Mouse (Mus musculus): Measurements from ENCODE around the gene Pkd1. TPM values are rescaled to one million over a fixed set of nuclear protein-coding genes. Genes with fewer than 3 reads are reported as not detected.

Pkd1 gene
- polyA plus RNA-seq, 1 experiment: 31.6 TPM

DNA sequence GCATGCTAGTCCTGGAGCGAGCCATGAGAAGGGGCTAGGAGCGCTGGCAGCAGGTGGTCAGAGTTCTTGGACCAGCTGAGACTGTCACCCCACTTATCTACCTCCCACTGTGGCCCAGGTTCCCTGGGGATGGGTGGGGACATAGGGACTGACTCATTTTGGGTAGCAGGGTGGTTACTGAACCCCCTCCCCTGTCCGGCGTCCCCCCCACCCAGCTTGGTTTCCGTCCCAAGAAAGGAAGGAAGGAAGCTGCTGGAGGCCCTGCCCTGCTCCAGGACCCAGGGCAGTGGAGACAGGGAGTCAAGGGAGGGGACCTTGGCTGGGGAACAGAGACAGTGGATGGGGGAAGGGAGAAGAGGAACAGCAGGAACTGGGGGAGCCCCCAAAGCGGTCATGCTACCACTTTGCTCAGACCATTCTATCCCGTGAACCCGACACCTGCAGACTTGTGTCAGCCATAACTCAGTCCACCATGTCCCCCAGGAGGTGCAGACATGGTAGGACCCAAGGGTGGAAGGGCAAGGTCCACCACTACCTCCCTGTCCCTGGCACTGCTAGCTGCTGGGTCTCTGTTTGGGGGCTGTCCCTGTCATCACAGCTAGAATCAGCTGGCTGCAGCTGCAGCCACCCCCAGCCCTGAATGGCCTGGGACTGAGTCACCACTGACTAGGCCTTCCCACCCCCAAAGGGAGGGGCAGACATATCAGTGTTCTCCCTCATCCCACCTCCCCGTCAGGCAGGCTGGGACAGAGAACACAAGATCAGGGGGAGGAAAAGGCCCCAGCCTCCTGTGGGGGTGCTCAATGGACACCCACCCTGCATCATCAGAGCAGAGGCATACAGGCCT, 95.5 kb downstream of the Pkd1 start:
- Histone ChIP-seq H3K4me3 (ENCODE audit: control insufficient read depth, low read depth, low read length) (no peak overlapping the region), H3K27ac (ENCODE audit: control insufficient read depth, insufficient read depth, low read depth, low read length) (peak overlapping the region; percentile 21; the same call in 1 of the 2 replicates), H3K27me3 (ENCODE audit: control insufficient read depth, insufficient read depth, low read length) (no peaks in the 10 kb centered on the region), H3K4me1 (ENCODE audit: control insufficient read depth, insufficient read depth, low read length) (peaks cover 13% of the 10 kb centered on the region), H3K36me3 (ENCODE audit: control insufficient read depth, insufficient read depth, low read length) (no peaks in the 10 kb centered on the region)
- TF ChIP-seq POLR2A (IDR thresholded peaks at IDR 0.05; ENCODE audit: control insufficient read depth, low read depth, low read length): no peak
- no peak for TF ChIP-seq CTCF (IDR thresholded peaks at IDR 0.05; ENCODE audit: control insufficient read depth, insufficient read depth, insufficient replicate concordance, low read depth, low read length)

DNA sequence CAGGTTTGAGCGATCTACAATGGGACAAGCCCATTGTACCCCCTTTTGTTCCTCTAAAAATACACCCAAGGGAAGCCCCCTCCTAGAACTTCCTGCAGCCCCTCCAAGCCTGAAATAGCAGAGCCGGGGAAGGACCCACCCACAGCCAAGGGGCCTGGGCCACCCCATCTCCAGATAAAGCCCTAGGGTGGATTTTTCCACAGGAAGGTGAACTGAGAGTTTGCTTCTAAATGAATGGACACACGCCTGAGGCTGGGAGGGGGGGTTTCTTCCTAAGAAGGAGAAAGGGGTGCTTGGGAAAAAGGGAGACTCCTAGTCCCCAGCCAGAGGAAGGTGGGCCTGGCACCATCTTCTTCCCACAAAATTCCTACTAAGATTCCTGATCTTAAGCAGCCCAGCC, 96.3 kb downstream of the Pkd1 start:
- Histone ChIP-seq H3K27ac (ENCODE audit: control insufficient read depth, insufficient read depth, low read depth, low read length) (no peak overlapping the region), H3K36me3 (ENCODE audit: control insufficient read depth, insufficient read depth, low read length) (no peaks in the 10 kb centered on the region), H3K27me3 (ENCODE audit: control insufficient read depth, insufficient read depth, low read length) (no peaks in the 10 kb centered on the region), H3K4me1 (ENCODE audit: control insufficient read depth, insufficient read depth, low read length) (peaks cover 15% of the 10 kb centered on the region), H3K4me3 (ENCODE audit: control insufficient read depth, low read depth, low read length) (no peak overlapping the region)
- no peak for TF ChIP-seq POLR2A (IDR thresholded peaks at IDR 0.05; ENCODE audit: control insufficient read depth, low read depth, low read length)
- TF ChIP-seq CTCF (IDR thresholded peaks at IDR 0.05; ENCODE audit: control insufficient read depth, insufficient read depth, insufficient replicate concordance, low read depth, low read length): no peak

Other genes with a start within 250 kb of the Pkd1 start
- gene Abca17, start 198.8 kb upstream of the Pkd1 start, polyA plus RNA-seq (2012; rRNA removed): 19.5 and 21.1 TPM in 2 replicates
- 5.1 and 7.9 TPM in 2 replicates for gene Abca3, start 197.9 kb upstream of the Pkd1 start, polyA plus RNA-seq (2012; rRNA removed)
- 65.0 and 68.5 TPM in 2 replicates for gene Rnps1, start 135.3 kb upstream of the Pkd1 start, polyA plus RNA-seq (2012; rRNA removed)
- 8.9 and 9.0 TPM in 2 replicates for gene Eci1, start 123.2 kb upstream of the Pkd1 start, polyA plus RNA-seq (2012; rRNA removed)
- 6.4 and 9.3 TPM in 2 replicates for gene Dnase1l2, start 106.7 kb upstream of the Pkd1 start, polyA plus RNA-seq (2012; rRNA removed)
- gene E4f1, start 79.5 kb upstream of the Pkd1 start, polyA plus RNA-seq (2012; rRNA removed): 61.5 and 69.3 TPM in 2 replicates
- gene Pgp, start 79.4 kb upstream of the Pkd1 start, polyA plus RNA-seq (2012; rRNA removed): 597 and 738 TPM in 2 replicates
- gene Bricd5, start 76.0 kb upstream of the Pkd1 start, polyA plus RNA-seq (2012; rRNA removed): 7.5 and 7.9 TPM in 2 replicates
- 13.9 and 16.5 TPM in 2 replicates for gene Mlst8, start 70.8 kb upstream of the Pkd1 start, polyA plus RNA-seq (2012; rRNA removed)
- gene Caskin1, start 61.2 kb upstream of the Pkd1 start, polyA plus RNA-seq (2012; rRNA removed): 20.6 and 23.9 TPM in 2 replicates
- gene Traf7, start 21.9 kb upstream of the Pkd1 start, polyA plus RNA-seq (2012; rRNA removed): 64.4 and 69.4 TPM in 2 replicates
- 0.82 and 1.1 TPM in 2 replicates for gene Rab26, start 15.6 kb upstream of the Pkd1 start, polyA plus RNA-seq (2012; rRNA removed)
- gene Tsc2, start 82.8 kb downstream of the Pkd1 start, polyA plus RNA-seq (2012; rRNA removed): 37.8 and 41.6 TPM in 2 replicates
- gene Nthl1, start 82.8 kb downstream of the Pkd1 start, polyA plus RNA-seq (2012; rRNA removed): 3.2 and 3.7 TPM in 2 replicates
- gene Slc9a3r2, start 100.5 kb downstream of the Pkd1 start, polyA plus RNA-seq (2012; rRNA removed): 3.3 and 3.9 TPM in 2 replicates
- 0.19 TPM in 1 of 2 replicates, not detected in the other for gene Npw, start 108.6 kb downstream of the Pkd1 start, polyA plus RNA-seq (2012; rRNA removed)
- gene Zfp598, start 119.9 kb downstream of the Pkd1 start, polyA plus RNA-seq (2012; rRNA removed): 45.4 and 50.0 TPM in 2 replicates
- gene Syngr3, start 140.1 kb downstream of the Pkd1 start, polyA plus RNA-seq (2012; rRNA removed): 0.20 and 0.30 TPM in 2 replicates
- 144 and 150 TPM in 2 replicates for gene Gfer, start 146.3 kb downstream of the Pkd1 start, polyA plus RNA-seq (2012; rRNA removed)
- gene Noxo1, start 146.4 kb downstream of the Pkd1 start, polyA plus RNA-seq (2012; rRNA removed): 62.1 and 63.2 TPM in 2 replicates
- 85.4 and 89.5 TPM in 2 replicates for gene Tbl3, start 157.8 kb downstream of the Pkd1 start, polyA plus RNA-seq (2012; rRNA removed)
- 1,124 and 1,208 TPM in 2 replicates for gene Rnf151, start 168.2 kb downstream of the Pkd1 start, polyA plus RNA-seq (2012; rRNA removed)
- 515 and 558 TPM in 2 replicates for gene Rps2, start 168.3 kb downstream of the Pkd1 start, polyA plus RNA-seq (2012; rRNA removed)
- gene Ndufb10, start 174.6 kb downstream of the Pkd1 start, polyA plus RNA-seq (2012; rRNA removed): 198 and 211 TPM in 2 replicates
- 0.21 and 1.4 TPM in 2 replicates for gene Rpl3l, start 178.0 kb downstream of the Pkd1 start, polyA plus RNA-seq (2012; rRNA removed)
- 9.3 and 13.8 TPM in 2 replicates for gene Msrb1, start 186.8 kb downstream of the Pkd1 start, polyA plus RNA-seq (2012; rRNA removed)
- 0.73 and 0.89 TPM in 2 replicates for gene Hs3st6, start 203.2 kb downstream of the Pkd1 start, polyA plus RNA-seq (2012; rRNA removed)

Data from testis, adult 2 months (tissue).